Mouse (Mus musculus) natural killer cell, adult 2 months (primary cell): Measurements from ENCODE around the gene Epha3.

Experiments
- DNase-seq, 2 experiments: peaks; one replicate each; pipeline ENCODE4 v3.0.0; 2022; ENCODE audit warnings: low spot score in 2 of 2

Epha3 gene

DNA sequence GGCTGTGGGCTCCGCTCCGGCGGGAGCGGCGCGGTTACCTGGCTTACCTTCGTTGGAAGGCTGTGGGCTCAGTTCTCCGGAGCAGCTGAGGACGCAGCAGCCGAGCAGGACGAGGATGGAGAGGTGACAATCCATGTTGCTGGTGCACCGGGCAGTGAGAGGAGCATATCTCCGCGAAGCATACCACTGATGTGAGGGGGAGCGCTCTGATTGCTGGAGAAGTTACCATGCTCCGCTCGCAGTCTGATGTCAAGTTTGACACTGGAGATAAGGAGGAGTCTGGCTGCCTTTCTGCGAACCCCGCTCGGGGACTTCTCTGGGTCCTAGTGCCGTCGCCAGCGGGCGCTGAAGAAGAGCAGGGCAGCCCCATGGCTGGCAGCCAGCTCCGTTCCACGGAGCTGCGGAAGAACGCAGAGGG is at the start of gene Epha3:
TSS of gene Epha3 (minus strand) at position 263 of the 418 bp plus-strand sequence.
- DNase-seq, result no peak

DNA sequence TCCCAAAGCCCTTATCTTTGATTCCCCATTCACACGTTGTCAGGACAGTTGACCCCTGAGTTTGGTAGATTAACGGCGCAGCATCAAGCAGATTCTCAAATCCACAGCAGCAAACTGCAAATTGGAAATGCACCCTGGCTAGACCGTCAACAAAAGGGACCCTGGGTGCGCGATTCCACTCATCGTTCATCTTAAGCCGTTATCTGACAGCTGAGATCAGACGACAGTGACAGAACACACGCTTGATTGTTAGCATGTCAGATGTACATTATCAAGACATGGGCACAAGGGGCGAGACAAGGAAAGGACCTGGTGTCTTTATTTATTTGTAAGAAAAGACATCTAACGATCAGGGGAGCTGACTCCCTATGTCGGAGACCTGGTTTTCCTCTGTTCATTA is 39.5 kb upstream of the Epha3 start:
- no peak for DNase-seq

DNA sequence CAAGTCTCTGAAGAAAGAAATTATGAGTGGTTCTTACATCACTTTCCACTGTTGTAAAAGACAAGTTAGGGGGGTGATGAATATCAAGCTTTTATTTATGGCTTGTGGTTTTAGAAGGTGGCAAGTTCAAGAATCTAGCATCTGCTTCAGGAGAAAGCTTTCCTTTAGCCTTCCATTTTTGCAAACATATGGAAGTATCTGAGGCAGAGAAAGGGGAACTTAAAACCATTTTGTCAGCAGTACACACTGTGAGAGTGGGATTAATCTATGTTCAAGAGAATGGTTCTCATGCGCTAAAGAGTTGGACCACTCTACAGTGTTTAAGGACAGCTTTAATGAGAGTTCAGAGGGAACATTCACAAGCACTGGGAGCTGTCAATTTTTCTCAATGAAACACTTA is 17.2 kb upstream of the Epha3 start:
- no peak for DNase-seq

DNA sequence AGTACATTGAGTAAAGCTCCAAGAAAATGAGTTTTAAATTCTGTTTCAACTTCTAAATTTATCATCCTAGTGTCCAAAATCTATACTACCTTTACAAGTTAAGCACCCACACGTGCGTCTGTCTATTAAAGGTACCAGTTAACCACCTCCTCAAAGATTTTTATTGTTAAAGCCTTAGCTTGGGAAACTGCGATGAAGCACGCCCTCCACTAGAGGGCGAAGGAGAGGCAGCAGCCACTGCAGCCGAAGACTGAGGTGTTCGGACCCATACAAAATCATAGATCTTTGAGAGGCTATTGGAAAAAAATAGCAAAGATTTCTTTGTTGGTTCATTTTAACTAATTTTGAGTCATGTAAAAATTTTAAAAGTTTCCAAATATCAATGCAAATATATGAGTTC is 8.3 kb upstream of the Epha3 start:
- DNase-seq, result no peak

DNA sequence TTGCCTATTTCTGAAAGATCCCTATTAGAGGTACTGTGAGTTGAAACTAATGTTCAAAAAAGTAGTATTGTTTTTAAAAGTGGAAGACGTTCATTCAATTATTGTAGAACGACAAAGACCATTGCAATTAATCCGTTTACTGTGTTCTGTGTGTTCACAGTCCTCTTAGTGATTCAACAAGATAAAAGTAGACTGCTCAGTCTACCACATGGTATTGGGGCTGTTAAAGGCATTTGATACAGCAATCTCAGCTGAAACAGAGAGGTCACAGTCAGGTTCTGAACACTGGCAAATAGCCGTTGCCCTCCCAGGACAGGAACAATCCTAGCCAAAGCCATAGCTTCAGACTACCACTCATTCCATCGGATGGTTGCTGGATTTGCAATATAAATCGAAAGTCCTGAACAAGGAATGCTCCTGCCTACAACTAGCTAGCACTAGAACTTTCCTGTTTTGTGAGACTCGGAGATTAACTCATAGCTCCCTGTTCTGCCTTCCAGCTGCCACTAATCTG is 545 bp upstream of the Epha3 start:
- DNase-seq, result no peak

DNA sequence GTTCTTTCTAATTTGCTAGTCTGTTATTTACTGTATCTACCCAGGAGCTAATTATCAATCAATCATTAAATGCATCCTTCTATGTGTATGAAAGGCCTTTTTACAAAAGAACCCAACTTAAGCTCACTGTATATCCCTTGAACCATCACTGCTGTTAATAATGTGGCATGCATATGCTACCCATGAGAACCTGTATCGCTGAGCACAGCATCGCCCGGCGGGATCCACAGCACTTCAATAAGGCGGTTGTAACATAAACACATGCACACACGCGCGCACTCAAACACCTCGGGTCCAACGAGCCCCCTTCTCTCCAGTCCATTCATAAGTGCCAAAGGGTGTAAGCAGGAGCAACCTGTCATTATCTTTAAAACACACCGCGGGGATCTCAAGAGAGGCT is 794 bp downstream of the Epha3 start:
- DNase-seq, result no peak

DNA sequence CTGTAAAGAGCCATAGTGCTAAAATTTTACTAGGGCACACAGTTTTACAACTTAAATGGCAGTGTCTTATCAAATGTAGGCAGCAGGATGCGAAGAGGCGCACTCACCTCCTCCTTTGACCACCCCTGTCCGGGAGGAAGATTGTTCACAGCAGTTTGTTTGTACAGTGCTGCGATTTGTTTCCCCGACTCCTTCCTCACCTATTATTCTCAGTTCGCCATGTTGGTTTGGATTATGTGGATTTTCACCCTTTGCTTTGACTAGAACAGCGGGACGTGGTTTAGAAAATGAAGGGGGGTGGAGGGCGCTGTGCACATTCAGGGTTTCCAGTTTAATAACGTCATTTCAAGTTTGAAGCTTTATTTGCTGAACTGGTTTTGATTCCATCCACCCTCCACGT is 6.4 kb downstream of the Epha3 start:
- no peak for DNase-seq

DNA sequence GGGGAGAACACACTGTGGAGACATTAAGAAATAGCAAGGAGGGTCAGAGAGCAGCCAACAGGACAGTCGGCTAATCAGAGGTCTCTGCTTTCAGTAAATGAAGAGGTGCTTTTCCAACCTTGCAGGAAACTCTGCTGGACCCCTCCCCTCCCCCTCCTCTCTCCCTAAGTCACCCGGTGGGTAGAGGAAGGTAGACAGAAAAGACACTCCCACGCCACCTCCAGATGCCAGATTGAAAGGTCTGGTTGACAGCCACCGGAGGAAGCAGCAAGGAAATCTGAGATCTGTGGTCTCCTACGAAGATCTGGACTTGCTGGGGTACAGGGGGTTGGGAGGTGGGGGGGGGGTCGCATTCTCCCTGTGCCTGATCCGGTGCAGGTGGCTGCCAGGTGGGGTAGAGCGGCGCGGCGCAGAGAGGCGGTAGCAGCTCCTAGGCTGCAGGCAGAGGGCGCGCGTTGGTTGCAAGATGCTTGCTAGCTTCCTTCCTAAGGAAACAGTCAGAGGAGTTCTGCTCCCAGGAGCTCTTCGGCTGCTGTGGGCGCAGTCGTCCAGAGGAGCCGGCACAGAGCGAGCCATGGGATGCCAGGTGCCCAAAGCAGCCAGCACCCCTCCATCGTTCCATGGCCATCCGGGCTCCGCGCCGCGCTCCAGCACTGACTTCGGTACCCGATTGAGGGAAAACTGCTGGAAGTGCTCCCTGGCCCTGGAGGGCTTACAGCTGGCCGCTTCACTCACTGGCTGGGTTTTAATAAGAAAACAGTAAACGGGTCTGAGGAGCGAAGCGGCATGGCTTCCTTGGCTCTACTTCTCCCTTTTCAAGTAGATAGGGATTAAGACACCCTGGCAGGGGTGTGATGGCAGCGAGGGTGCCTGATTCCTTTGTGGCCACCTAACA is 7.1 kb downstream of the Epha3 start:
- no peak for DNase-seq

DNA sequence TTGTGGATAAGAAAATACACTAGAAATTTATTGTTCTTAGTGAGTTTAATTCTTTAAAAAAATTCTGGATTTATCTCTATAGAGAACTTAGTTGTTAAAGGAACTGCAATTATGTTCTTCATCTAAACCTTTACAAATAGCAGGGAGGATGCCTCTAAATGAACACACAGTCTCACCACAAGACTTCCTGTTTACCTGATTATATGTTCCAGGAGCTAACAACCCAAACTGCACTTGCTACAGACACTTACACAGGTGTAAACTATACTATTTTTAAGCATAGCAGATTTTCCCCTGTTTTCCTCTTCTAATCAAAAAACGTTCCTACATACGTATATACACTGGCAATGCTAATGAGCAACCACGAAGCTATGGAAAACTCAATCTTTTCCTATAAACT is 13.7 kb downstream of the Epha3 start:
- DNase-seq, result no peak

DNA sequence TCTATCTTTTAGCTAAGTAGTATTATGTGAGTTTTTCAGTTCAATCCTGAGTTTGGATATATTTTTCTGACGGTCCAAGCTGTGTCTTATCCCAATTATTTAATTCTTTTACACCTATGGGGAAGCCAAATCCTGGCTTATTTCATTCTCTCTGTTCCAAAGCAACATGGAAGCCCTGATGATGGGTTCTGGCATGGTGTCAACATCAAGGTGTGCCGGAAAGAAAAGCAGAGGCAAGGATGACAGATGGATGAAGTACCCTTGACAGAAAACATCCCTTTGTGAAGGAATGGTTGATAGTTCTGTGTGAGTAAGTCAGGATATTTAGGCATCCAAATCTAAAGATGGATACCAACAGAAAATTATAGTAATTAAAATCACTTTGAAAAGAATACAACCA is 21.1 kb downstream of the Epha3 start:
- no peak for DNase-seq

DNA sequence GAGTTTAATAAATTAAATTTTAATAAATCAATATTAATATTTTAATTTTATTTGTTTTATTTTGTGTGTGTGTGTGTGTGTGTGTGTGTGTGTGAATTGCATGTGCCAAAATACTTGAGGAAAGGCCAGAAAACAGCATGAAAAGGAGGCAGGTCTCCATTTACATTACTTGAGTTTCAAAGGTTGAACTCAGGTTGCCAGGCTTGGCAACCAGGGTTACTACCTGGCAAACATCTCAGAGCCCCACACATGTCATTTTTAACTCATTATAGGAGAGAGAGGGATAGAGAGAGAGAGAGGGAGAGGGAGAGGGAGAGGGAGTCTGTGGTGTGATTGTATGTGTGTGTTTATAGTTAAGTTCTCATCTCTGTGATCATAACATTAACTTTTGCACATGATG is 26.5 kb downstream of the Epha3 start:
- no peak for DNase-seq

DNA sequence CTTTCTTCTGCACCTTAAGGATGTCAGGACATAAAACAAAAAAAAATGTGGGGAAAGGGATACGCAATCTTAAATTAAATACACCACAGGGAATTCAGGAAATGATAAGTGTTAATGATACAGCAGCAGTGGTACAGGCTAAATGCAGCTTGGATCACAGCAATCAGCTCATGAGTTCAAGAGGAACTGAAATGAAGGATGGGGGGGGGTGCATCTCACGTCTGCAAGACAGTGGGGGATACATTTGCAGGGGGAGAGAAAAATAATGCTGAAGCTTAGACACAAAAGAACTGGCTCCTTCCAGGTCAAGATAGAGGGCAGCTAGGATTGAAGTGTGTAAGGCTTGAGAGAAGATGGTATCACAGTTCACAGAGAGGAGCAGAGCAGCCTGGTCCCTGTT is 42.8 kb downstream of the Epha3 start:
- DNase-seq, result no peak

DNA sequence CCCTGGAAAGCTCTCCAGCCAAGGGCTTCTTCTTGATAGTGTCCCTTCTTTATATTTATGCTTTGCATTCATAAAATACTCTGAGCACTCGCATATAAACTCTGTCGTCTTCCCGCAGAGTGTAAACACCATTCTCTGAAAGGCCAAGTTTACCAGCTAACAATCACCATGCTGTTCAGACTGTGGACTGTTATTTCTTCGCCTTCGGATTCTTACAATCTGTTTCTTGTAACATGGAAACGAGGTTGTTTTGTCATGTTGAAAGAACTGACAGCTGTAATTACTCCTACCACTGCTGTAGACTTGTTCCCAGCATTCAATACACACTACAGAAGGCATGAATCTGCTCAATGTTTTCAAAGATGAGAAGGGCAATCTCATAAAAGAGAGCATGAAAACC is 46.4 kb downstream of the Epha3 start:
- no peak for DNase-seq

DNA sequence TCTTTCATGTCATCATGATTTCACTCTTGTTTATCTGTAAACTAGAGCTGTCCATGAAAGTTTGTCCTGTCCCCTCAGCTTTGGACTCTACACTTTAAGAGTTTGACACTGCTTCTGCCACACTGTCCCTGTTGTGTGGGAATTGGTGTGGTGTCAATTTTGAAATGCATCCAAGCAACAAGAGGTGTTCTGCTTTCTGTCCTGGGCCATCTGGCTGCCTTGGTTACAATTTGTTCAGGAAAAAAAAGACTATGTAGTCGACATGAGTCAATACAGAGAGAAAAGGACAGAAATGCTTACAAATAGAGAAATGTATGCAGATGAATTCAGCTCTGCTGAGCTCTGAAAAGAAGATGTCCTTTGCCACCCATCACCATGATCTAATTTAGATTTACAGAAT is 47.3 kb downstream of the Epha3 start:
- DNase-seq, result no peak

DNA sequence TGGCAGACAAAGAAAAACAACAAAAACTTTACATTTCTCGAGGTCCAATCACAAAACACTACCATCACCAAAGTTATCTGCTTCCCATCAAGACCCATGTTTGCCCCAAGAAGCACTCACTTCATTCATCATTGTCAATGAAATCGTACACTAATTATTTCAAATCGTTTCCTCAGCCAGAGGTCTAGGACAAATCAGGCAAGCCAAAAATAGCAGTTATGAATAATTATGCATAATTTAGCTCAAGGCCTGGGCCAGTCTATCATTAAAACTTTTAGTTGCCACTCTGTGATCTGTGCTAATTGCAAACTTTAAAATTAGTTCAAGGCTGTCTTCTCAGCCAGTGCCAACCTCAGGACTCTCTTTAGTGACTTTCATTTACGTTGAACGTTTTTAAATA is 54.1 kb downstream of the Epha3 start:
- no peak for DNase-seq

DNA sequence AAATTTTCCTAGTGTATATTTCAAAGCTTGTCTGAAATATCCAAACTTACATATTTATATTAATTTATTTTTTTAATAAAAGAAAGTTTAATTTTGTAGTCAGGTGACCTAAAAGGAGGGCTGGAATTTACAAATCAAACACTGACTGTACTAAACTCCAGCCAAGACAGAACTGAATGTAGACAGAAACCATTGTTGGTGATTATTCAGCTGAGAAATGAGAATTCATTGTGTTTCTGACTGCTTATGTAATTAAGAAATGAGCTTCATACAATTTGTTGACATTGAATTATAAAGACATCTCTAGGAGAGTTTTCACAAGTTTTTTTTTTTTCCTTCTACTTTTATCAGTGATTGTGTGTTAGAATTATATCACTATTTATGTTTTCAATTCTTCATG is 55.0 kb downstream of the Epha3 start:
- DNase-seq, result no peak

DNA sequence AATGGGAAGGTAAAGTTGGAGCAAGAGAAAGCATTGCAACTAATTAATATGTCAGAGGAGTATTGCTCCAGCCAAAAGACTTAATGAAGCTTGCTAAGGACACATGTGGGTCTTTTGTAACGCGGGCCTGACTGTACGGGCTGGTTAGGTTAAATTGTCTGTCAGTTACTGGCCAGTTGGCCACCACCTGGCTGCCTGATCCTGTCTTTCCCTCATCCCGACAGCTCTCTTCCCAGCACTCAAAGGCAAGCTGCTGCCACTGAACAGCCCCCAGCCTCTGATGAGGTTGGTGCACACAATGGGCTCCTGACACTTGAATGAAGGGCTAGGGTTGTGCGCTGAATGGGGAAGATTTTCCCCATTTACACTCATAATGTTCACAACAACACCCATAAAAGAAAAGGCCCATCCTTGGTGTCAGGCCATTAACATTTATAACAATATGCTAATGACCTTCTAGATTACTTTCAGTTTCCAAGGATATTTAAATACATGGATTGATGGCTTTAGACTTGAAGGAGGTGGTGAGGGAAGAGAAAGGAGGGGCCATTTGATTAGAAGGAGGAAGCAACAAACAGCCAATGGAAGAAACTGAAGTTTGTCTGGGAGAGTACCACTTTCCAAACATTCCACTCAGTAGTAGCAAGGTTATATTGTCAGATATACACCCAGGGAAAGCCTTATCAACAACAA is 57.4 kb downstream of the Epha3 start:
- no peak for DNase-seq

DNA sequence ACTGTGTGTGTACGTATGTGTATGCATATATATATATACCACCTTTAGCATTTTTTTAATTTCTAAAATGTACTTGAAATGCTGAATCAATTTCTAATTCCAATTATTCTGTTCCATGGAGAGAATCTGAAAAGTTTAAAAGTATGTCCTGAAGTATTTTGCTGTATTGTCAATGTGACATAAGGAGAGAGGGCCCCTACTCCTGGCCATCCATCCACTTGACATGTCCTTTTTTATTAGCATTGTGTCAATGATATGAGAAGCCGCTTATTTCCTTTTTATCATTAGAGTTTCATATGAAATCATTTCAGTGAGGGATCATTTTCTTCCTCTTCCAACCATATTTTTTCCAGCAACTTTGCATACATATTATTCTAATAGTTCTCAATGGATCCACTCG is 58.0 kb downstream of the Epha3 start:
- no peak for DNase-seq

DNA sequence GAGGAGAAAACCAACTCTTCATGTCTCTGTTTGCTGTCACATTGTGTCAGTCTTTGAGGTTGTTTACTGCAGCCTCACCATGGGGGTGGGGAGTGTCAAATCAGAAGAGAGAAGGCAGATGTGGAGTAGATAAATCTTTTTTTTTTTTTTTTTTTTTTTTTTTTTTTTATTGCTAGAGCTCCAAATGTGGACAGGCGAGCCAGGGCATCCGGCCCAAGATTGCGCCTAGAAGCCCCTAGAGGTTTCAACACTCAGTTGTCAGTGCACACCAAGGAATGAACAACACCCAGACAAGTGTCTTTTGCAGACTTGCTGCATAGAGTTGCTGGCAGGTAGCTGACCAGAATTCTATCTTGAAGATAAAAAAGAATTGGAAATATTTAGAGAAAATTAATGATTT is 62.5 kb downstream of the Epha3 start:
- DNase-seq, result no peak

DNA sequence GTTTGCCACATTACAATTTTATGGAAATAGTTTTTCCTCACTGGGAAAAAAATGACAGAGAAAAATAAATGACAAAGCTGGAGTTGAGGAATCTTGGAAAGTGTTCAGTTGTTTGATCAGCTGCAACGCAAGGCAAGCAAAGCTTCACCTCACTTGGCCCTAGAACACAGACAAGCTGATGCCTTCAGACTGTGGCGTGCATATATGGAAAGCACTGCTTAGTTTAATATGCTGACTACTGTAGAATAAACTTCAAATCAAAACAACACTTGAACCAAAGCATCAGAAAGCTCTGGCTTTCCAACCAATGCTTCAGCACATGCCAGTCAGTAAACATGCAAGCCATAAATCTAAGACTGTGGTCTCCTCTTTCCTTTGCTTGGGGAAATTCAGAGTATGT is 65.6 kb downstream of the Epha3 start:
- no peak for DNase-seq

DNA sequence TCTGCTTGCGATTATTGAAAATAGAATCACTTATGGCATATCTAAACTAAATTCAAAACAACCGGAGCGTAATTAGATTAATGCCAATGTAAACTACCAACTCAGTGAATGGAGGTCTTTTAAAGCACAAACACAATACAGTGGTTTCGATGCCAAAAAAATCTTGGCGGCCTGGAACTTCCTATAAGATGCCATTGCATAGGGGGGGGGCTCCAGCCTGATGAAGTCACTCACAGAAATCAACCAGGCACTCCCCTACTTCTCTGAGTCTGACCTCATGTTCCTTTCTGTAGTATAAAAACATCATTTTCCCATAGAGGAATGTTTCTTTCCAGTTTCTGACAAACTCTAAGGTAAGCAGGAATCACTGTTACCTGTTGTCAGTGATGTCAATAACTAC is 69.7 kb downstream of the Epha3 start:
- DNase-seq, result no peak

DNA sequence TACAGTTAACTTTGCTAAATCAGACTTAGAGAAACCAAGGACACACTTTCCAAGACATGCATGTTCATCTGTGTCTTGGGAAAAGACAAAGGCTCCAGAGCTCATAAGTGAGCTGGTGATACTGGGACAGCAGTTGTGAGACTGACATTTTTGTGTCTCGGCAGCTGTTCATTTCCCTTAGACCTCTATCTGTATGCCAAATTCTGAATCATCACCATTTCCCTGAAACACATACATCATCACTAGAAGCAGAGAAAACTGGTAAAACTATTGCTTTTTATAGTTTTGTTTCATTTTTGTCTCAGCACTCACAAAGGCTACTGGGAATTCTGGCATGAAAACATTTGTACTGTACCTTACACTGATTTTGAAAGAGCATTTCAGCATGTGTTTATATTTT is 70.2 kb downstream of the Epha3 start:
- DNase-seq, result no peak

DNA sequence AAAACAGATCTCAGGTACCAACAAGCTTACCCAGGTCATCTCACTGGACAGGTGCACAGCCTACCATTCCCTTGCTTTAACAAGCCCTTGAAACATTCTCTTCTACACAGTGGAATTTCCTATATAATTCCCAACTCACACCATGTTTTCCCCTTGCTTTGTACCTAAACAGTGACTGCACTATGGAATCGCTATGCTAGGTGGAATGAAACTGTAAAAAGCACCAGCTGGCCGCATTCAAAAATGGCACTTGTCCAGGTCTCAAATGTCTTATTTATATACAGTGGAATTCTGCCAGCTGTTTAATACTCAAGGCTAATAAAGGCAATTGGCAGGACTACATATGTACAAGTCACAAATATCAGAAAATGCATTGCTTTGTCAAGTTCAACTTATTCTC is 71.9 kb downstream of the Epha3 start:
- no peak for DNase-seq
